22 mouse cellular contexts compared by ENCODE assay signal in the genomic region with DNA sequence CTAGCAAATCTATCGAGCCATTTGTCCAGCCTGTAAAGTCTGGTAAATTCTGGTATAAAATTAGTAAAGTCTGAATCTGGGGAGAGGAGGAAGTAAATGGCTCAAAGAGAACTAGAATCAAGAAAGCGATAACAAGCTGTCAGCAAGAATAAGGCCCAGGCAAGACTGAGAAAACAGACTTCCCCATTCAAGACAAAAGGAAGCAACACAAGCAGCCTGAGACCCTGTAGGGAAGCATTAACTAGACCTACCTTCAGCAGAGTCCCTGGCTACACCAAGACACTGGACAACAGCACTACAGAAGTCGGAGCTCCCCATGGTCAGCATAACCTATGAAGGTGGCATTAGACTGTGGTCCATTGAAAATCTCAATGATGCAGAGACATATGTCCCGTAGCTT.
DNase-seq lines count a peak whose midpoint lies in the region; ATAC-seq and TF ChIP-seq lines count a peak whose summit lies in the region.
"Had no signal": no experiment of that assay in that cellular context is flagged by ENCODE, and none has a peak within 500 bp of the region (broad histone marks: within the 10 kb centered on the region; RNA-seq: fewer than 3 reads in every experiment).

No protein-coding gene starts in this region.

- H3K4me3 ChIP-seq in heart, embryonic 11.5 days (ENCODE audit: low read depth, low read length): no peak overlapping the region
- H3K4me3 ChIP-seq in liver, adult 2 months (ENCODE audit: insufficient read depth, low read depth, low read length): no peak overlapping the region
- no peak overlapping the region for H3K4me3 ChIP-seq in limb, embryonic 10.5 days
- no peak overlapping the region for H3K4me3 ChIP-seq in midbrain, postnatal 0 days (ENCODE audit: low read depth, low read length)
- H3K4me3 ChIP-seq: kidney, embryonic 15.5 days; limb, embryonic 12.5 days; midbrain, embryonic 15.5 days had no signal

- DNase-seq in heart, adult 18-20 months: peak; percentile 9 to 16
- DNase-seq in liver, adult 2 months (ENCODE audit: extremely low read depth, low read depth, low spot score): peak; percentile 26
- no peak for DNase-seq in liver
- peak; percentile 22 for DNase-seq in brain, adult 2 months (ENCODE audit: low read depth, low spot score)
- no peak for DNase-seq in limb, embryonic 10.5 days (ENCODE audit: low spot score)
- DNase-seq in midbrain, postnatal 0 days (ENCODE audit: low spot score): no peak
- DNase-seq: adrenal gland, adult 2 months; cerebellum, adult 9-11 months; embryo, embryonic 11 days; forebrain, postnatal 0 days; gastrocnemius, postnatal 36 days; heart, postnatal 4 days; lung, adult 18-20 months; right cerebral cortex, postnatal 25 days; thymus, adult 2 months had no signal

- H3K9me3 ChIP-seq in heart, embryonic 11.5 days (replicated peaks; ENCODE audit: control insufficient read depth, low read length): no peaks in the 10 kb centered on the region
- no peaks in the 10 kb centered on the region for H3K9me3 ChIP-seq in limb, embryonic 10.5 days (replicated peaks)
- H3K9me3 ChIP-seq in midbrain, postnatal 0 days (ENCODE audit: low read length): no peaks in the 10 kb centered on the region
- H3K9me3 ChIP-seq: kidney, embryonic 15.5 days; limb, embryonic 12.5 days; midbrain, embryonic 15.5 days had no signal

- no peak overlapping the region for H3K9ac ChIP-seq in heart, embryonic 11.5 days (ENCODE audit: low read depth, low read length)
- H3K9ac ChIP-seq in liver, adult 2 months (ENCODE audit: low read depth, low read length): no peak overlapping the region
- no peak overlapping the region for H3K9ac ChIP-seq in midbrain, postnatal 0 days (replicated peaks; ENCODE audit: low read length, poor library complexity, severe bottlenecking)
- H3K9ac ChIP-seq: forebrain, postnatal 0 days; kidney, embryonic 15.5 days; limb, embryonic 12.5 days; midbrain, embryonic 15.5 days had no signal

- no peak overlapping the region for H3K4me2 ChIP-seq in heart, embryonic 11.5 days
- no peak overlapping the region for H3K4me2 ChIP-seq in midbrain, postnatal 0 days (ENCODE audit: low read depth, low read length, poor library complexity, severe bottlenecking)
- H3K4me2 ChIP-seq: kidney, embryonic 15.5 days; limb, embryonic 12.5 days; midbrain, embryonic 15.5 days had no signal

- H3K27me3 ChIP-seq in heart, embryonic 11.5 days (ENCODE audit: control insufficient read depth, insufficient read depth, low read length): no peaks in the 10 kb centered on the region
- H3K27me3 ChIP-seq in liver, adult 2 months (ENCODE audit: control insufficient read depth, insufficient read depth, low read length): no peaks in the 10 kb centered on the region
- H3K27me3 ChIP-seq in limb, embryonic 10.5 days (ENCODE audit: low read depth, poor library complexity, severe bottlenecking): no peaks in the 10 kb centered on the region
- H3K27me3 ChIP-seq in midbrain, postnatal 0 days (ENCODE audit: insufficient read depth, low read length): no peaks in the 10 kb centered on the region
- H3K27me3 ChIP-seq: kidney, embryonic 15.5 days; limb, embryonic 12.5 days; midbrain, embryonic 15.5 days had no signal

- no peaks in the 10 kb centered on the region for H3K36me3 ChIP-seq in heart, embryonic 11.5 days (ENCODE audit: control insufficient read depth, insufficient read depth, low read length)
- no peaks in the 10 kb centered on the region for H3K36me3 ChIP-seq in liver, adult 2 months (ENCODE audit: control insufficient read depth, insufficient read depth, low read length)
- H3K36me3 ChIP-seq in limb, embryonic 10.5 days: no peaks in the 10 kb centered on the region
- H3K36me3 ChIP-seq in midbrain, postnatal 0 days (ENCODE audit: insufficient read depth, low read length): no peaks in the 10 kb centered on the region
- H3K36me3 ChIP-seq: kidney, embryonic 15.5 days; limb, embryonic 12.5 days; midbrain, embryonic 15.5 days had no signal

- TF ChIP-seq POLR2A in liver, adult 2 months (IDR thresholded peaks at IDR 0.05; ENCODE audit: extremely low read depth, insufficient read depth, low read length): no peak

- no peaks in the 10 kb centered on the region for H3K4me1 ChIP-seq in heart, embryonic 11.5 days (ENCODE audit: control insufficient read depth, insufficient read depth, low read length)
- no peaks in the 10 kb centered on the region for H3K4me1 ChIP-seq in liver, adult 2 months (ENCODE audit: control insufficient read depth, insufficient read depth, low read length)
- H3K4me1 ChIP-seq in limb, embryonic 10.5 days: no peaks in the 10 kb centered on the region
- H3K4me1 ChIP-seq in midbrain, postnatal 0 days (ENCODE audit: insufficient read depth, low read length): no peaks in the 10 kb centered on the region
- H3K4me1 ChIP-seq: kidney, embryonic 15.5 days; limb, embryonic 12.5 days; midbrain, embryonic 15.5 days had no signal

- TF ChIP-seq CTCF in liver, adult 2 months (IDR thresholded peaks at IDR 0.05; ENCODE audit: low read depth, low read length): no peak
- TF ChIP-seq CTCF in midbrain, postnatal 0 days (IDR thresholded peaks at IDR 0.05): no peak

- no peak for ATAC-seq in heart, embryonic 11.5 days (replicated peaks; ENCODE audit: insufficient number of reproducible peaks, low FRiP score, low TSS enrichment)
- peak; percentile 56; the same call in 1 of the 2 replicates for ATAC-seq in monocyte, adult 5-6 weeks (replicated peaks; ENCODE audit: insufficient number of reproducible peaks, low FRiP score, low TSS enrichment, poor library complexity, severe bottlenecking)
- ATAC-seq in midbrain, postnatal 0 days (ENCODE audit: low FRiP score): no peak
- ATAC-seq: forebrain, postnatal 0 days; hindbrain, embryonic 16.5 days; intestine, embryonic 16.5 days; midbrain, embryonic 15.5 days had no signal

- 82% methylated on average over 4 of the region's 4 CpGs for WGBS in heart, embryonic 11.5 days (ENCODE audit: insufficient replicate concordance)
- 81% methylated on average over 4 of the region's 4 CpGs for WGBS in liver, adult 2 months
- WGBS in limb, embryonic 10.5 days: 93% methylated on average over 4 of the region's 4 CpGs
- 87% methylated on average over 4 of the region's 4 CpGs for WGBS in midbrain, postnatal 0 days

- H3K27ac ChIP-seq in heart, embryonic 11.5 days (ENCODE audit: low read depth, low read length): no peak overlapping the region
- H3K27ac ChIP-seq in liver, adult 2 months (replicated peaks; ENCODE audit: insufficient read depth, low read depth, low read length): no peak overlapping the region
- no peak overlapping the region for H3K27ac ChIP-seq in limb, embryonic 10.5 days
- H3K27ac ChIP-seq in midbrain, postnatal 0 days (ENCODE audit: low read depth, low read length): no peak overlapping the region
- H3K27ac ChIP-seq: kidney, embryonic 15.5 days; limb, embryonic 12.5 days; midbrain, embryonic 15.5 days had no signal

- no peaks in the 10 kb centered on the region for H3K79me2 ChIP-seq in liver, adult 2 months (ENCODE audit: control insufficient read depth, insufficient read depth, low read length)

Comparison
In these comparisons a context has a peak if more than half of its experiments do, and no peak if none do; other contexts are left out.
1. DNase-seq: peak in heart, adult 18-20 months (2 of 2), liver, adult 2 months (single experiment) and brain, adult 2 months (single experiment); none in liver (single experiment), limb, embryonic 10.5 days (single experiment) and midbrain, postnatal 0 days (single experiment).